Mouse (Mus musculus): ENCODE measurements around the gene Rpl32. TPM values are rescaled to one million over a fixed set of nuclear protein-coding genes. Genes with fewer than 3 reads are reported as not detected.

Rpl32 gene
- polyA plus RNA-seq, 1 experiment: 89.1 TPM

DNA sequence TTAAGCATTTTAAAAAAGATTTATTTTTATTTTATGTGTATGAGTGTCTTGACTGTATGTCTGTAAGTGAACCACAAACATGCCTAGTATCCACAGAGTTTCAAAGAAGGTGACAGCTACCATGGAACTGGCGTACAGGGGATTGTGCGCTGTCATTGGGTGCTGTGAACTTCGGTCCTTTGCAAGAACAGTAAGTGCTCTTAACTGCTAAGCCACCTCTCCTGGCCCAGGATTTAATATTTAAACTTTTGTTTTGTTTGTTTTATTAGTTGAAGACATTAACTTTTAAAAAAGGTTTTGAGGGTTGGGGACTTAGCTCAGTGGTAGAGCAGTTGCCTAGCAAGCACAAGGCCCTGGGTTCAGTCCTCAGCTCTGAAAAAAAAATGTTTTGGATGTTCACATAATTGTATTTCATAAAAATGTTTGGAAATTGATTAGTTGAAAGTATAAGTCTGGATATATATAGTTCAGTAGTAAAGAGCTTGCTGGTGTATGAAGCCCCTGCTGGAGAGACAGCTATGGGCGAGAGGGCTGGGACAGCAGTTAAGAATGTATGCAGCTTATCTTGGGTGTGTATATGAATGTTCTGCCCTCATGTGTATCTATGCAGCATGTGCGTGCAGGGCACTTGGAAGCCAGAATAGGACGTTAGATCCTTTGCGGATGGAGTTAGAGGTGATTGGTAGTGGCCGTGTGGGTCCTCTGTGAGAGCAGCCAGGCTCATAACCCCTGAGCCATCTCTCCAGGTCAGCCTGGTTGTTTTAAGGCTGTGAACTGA lies 12.9 kb upstream of the Rpl32 start:
- H3K9me3 ChIP-seq (ENCODE audit: control insufficient read depth, low read length): no peaks in the 10 kb centered on the region
- peaks cover 34% of the 10 kb centered on the region for H3K4me1 ChIP-seq (ENCODE audit: control insufficient read depth)
- H3K4me3 ChIP-seq (replicated peaks): no peak overlapping the region
- no peaks in the 10 kb centered on the region for H3K27me3 ChIP-seq (ENCODE audit: control insufficient read depth)
- no peaks in the 10 kb centered on the region for H3K36me3 ChIP-seq (ENCODE audit: control insufficient read depth)
- TF ChIP-seq TAL1 (IDR thresholded peaks at IDR 0.05; ENCODE audit: low read length) (no peak), GATA1 (IDR thresholded peaks at IDR 0.05; ENCODE audit: low read length) (no peak)

DNA sequence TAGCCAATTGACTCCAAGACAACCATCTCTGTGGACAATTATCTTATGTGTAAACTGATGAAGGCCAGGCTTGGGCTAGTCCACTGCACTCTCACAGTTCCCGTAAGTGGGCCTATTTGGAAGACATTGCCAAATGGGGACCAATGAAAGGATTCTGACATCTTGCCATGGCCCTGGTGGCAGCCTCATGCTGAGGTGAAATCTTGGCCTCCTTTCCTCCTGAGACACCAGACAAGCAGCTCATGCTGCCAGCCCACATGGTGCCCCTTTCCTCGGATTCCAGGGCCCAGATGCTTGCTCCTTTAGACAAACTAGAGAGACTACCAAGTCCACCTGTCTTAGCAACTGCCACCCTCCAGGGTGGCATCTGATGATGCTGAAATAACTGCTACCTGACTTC lies 9.6 kb upstream of the Rpl32 start:
- Histone ChIP-seq H3K4me1 (ENCODE audit: control insufficient read depth) (peaks cover 37% of the 10 kb centered on the region), H3K36me3 (ENCODE audit: control insufficient read depth) (no peaks in the 10 kb centered on the region), H3K27me3 (ENCODE audit: control insufficient read depth) (no peaks in the 10 kb centered on the region), H3K4me3 (replicated peaks) (no peak overlapping the region), H3K9me3 (ENCODE audit: control insufficient read depth, low read length) (no peaks in the 10 kb centered on the region)
- TF ChIP-seq GATA1 (IDR thresholded peaks at IDR 0.05; ENCODE audit: low read length) (no peak), TAL1 (IDR thresholded peaks at IDR 0.05; ENCODE audit: low read length) (no peak)

DNA sequence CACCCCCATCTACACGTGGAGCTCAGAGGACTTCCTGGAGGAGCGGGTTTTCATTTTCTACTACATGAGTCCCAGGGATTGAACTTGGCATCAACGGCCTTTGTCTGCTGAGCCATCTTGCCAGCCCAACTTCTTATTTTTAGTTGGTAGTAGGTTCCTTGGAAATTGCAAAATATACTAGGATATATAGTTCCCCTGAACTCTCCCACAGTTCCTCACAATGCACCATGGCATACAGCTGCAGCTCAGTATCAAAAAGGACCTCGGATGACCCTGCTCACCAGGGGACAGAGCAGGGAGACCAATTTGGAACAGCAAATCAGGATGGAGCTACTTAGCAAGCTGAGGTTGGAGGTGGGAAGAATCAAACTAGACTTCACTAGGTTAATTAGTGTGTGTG lies 6.5 kb upstream of the Rpl32 start:
- no peaks in the 10 kb centered on the region for H3K27me3 ChIP-seq (ENCODE audit: control insufficient read depth)
- TF ChIP-seq TAL1 (IDR thresholded peaks at IDR 0.05; ENCODE audit: low read length) (no peak), GATA1 (IDR thresholded peaks at IDR 0.05; ENCODE audit: low read length) (no peak)
- no peaks in the 10 kb centered on the region for H3K9me3 ChIP-seq (ENCODE audit: control insufficient read depth, low read length)
- no peak overlapping the region for H3K4me3 ChIP-seq (replicated peaks)
- H3K4me1 ChIP-seq (ENCODE audit: control insufficient read depth): peaks cover 17% of the 10 kb centered on the region
- no peaks in the 10 kb centered on the region for H3K36me3 ChIP-seq (ENCODE audit: control insufficient read depth)

DNA sequence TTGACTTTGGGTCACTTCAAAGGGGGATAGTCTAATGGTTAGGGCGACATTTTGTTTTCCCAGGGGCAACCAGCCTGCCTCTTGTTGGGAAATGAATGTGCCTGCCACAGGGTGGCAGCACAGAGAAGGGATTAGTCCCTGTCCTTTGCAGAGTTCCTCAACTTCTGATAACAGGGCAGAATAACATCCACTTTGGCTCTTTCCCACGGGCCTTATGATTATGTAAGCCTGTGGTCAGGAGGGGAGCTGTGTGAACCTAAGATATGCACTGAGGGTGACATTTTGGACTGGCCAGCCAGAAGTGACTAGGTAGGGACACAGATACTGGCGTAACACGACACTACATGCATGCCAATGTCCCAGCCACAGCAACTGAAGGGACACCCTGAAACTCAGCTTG lies 5.6 kb upstream of the Rpl32 start:
- no peaks in the 10 kb centered on the region for H3K27me3 ChIP-seq (ENCODE audit: control insufficient read depth)
- no peaks in the 10 kb centered on the region for H3K36me3 ChIP-seq (ENCODE audit: control insufficient read depth)
- TF ChIP-seq GATA1 (IDR thresholded peaks at IDR 0.05; ENCODE audit: low read length) (no peak), TAL1 (IDR thresholded peaks at IDR 0.05; ENCODE audit: low read length) (no peak)
- H3K9me3 ChIP-seq (ENCODE audit: control insufficient read depth, low read length): no peaks in the 10 kb centered on the region
- H3K4me3 ChIP-seq (replicated peaks): no peak overlapping the region
- H3K4me1 ChIP-seq (ENCODE audit: control insufficient read depth): peaks cover 14% of the 10 kb centered on the region

DNA sequence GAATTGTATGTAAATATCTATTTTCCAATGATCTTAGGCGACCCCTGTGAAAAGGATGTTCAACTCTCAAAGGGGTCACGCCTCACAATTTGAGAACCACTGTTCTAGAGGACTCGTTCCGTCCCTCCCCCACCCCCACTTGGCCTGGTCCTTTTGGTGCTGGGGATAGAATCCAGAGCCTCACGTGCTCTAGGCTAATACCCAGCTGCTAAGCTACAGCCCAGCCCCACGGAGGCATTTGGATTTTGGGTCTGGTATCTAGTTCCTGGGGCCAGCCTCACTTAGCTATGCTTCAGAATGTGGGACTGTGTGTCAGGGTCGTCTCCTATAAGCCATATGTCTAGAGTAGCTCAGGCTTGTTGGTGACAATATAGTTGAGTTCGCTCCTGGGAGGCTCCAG lies 3.1 kb upstream of the Rpl32 start:
- TF ChIP-seq GATA1 (IDR thresholded peaks at IDR 0.05; ENCODE audit: low read length) (no peak), TAL1 (IDR thresholded peaks at IDR 0.05; ENCODE audit: low read length) (no peak)
- Histone ChIP-seq H3K4me1 (ENCODE audit: control insufficient read depth) (peaks cover 33% of the 10 kb centered on the region), H3K36me3 (ENCODE audit: control insufficient read depth) (peaks cover 14% of the 10 kb centered on the region), H3K9me3 (ENCODE audit: control insufficient read depth, low read length) (no peaks in the 10 kb centered on the region), H3K4me3 (replicated peaks) (no peak overlapping the region), H3K27me3 (ENCODE audit: control insufficient read depth) (no peaks in the 10 kb centered on the region)

DNA sequence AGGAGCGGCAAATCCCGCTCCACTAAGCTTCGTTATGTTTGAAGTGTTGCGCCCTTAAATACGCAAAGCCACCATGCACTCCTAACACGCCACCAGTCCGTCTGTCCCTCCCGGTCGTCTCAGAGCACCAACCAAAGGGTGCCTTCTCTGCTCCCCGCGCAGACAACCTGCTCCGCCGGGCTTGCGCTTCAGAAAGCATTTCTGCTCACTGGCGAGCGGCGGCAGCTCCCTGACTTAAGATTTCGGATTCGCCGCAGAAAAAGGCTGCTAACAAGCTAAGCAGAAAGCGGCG lies 405 bp downstream of the Rpl32 start:
- Histone ChIP-seq H3K27me3 (ENCODE audit: control insufficient read depth) (no peaks in the 10 kb centered on the region), H3K4me3 (replicated peaks) (peak overlapping the region; percentile 95), H3K4me1 (ENCODE audit: control insufficient read depth) (peaks cover 44% of the 10 kb centered on the region), H3K9me3 (ENCODE audit: control insufficient read depth, low read length) (no peaks in the 10 kb centered on the region), H3K36me3 (ENCODE audit: control insufficient read depth) (peaks cover 47% of the 10 kb centered on the region)
- TF ChIP-seq GATA1 (IDR thresholded peaks at IDR 0.05; ENCODE audit: low read length): no peak
- no peak for TF ChIP-seq TAL1 (IDR thresholded peaks at IDR 0.05; ENCODE audit: low read length)

DNA sequence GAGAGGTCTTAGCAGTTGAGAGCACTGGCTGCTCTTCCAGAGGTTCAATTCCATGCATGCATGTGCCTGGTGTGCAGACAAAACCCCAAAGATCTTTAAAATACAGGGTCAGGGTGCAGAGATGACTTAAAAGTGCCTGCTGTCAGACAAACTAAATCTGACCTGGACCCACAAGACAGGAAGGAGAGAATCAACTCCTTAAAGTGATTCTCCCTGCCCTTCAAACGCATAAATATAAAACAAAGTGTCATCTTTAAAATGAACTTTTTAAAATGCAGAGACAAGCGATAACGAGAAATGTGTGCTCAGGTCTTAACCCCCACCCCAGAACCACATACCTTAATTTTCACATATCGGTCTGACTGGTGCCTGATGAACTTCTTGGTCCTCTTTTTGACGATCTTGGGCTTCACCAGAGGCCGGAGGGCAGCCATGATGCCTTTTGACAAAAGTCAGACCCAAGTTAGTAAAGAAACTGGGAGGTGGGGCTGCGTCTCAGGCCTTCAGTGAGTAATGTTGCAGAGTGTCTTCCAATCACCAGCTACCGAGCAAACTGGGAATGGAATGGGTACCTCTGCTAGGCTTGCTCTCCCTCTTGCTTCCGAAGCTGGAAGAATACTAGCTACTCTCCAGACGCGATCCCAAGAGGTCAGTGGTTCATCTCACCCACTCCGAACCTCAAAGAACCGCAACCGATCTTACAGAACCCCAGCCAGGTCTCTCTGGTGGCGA lies 917 bp downstream of the Rpl32 start:
- no peaks in the 10 kb centered on the region for H3K27me3 ChIP-seq (ENCODE audit: control insufficient read depth)
- H3K4me1 ChIP-seq (ENCODE audit: control insufficient read depth): peaks cover 44% of the 10 kb centered on the region
- H3K4me3 ChIP-seq (replicated peaks): peak overlapping the region; percentile 95
- TF ChIP-seq GATA1 (IDR thresholded peaks at IDR 0.05; ENCODE audit: low read length): no peak
- TF ChIP-seq TAL1 (IDR thresholded peaks at IDR 0.05; ENCODE audit: low read length): no peak
- peaks cover 52% of the 10 kb centered on the region for H3K36me3 ChIP-seq (ENCODE audit: control insufficient read depth)
- no peaks in the 10 kb centered on the region for H3K9me3 ChIP-seq (ENCODE audit: control insufficient read depth, low read length)

DNA sequence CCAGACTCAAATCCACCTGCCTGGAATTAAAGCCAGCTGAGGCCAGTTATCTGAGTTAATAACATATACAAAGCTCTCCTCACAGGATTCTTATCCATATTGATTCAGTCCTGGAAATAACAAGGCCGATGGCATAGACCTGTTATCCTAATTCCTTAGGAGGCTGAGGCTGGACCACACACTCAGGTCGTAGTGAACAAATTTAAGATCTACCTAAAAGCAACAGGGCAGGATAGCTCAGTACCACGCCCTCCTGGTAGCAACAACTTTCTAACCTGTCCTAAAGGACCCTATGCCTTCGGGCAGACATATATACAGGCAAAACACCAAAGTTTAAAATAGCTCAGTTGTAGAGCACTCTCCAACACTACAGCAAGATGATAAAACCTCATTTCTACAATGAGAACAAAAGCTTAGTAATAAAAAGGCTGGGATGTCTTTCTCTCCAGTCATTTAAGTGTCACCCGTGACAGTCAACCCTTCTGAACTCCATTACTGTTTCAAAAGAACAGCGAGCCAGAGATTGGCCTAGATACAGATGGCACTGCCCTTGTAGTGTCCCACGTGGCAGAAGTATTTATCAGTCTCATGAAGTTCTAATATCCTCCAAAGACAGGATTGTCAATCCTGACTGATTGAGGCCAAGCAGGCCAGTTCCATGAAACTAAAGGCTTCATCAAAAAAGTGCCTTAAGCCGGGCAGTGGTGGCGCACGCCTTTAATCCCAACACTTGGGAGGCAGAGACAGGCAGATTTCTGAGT lies 3.9 kb downstream of the Rpl32 start:
- H3K36me3 ChIP-seq (ENCODE audit: control insufficient read depth): peaks cover 71% of the 10 kb centered on the region

More for the DNA sequence above, 3.9 kb downstream of the Rpl32 start:
- Histone ChIP-seq H3K4me1 (ENCODE audit: control insufficient read depth) (peaks cover 44% of the 10 kb centered on the region), H3K9me3 (ENCODE audit: control insufficient read depth, low read length) (no peaks in the 10 kb centered on the region), H3K27me3 (ENCODE audit: control insufficient read depth) (no peaks in the 10 kb centered on the region), H3K4me3 (replicated peaks) (no peak overlapping the region)
- TF ChIP-seq GATA1 (IDR thresholded peaks at IDR 0.05; ENCODE audit: low read length) (no peak), TAL1 (IDR thresholded peaks at IDR 0.05; ENCODE audit: low read length) (no peak)

All from erythroblast, embryonic 14.5 days (primary cell).